Mouse (Mus musculus) neural tube, embryonic 14.5 days (tissue): ENCODE measurements around the gene Gm20716. TPM values are rescaled to one million over a fixed set of nuclear protein-coding genes. Genes with fewer than 3 reads are reported as not detected.

Source experiments
- ATAC-seq: fragments of 200-750 bp; cut with Nextera tagmentation; 2 replicates; pipeline ENCODE4 v1.8.0; 2017; ENCODE audit warnings: low read depth, mild to moderate bottlenecking, moderate TSS enrichment, moderate library complexity
- H3K27ac ChIP-seq: fragments of 300-500 bp; sonication (generic); 2 replicates; pipeline ENCODE4 v1.5.1; 2014; ENCODE audit warnings: low read depth, mild to moderate bottlenecking, control low read depth, low read length, moderate library complexity, mixed read lengths
- H3K27me3 ChIP-seq: fragments of 300-500 bp; sonication (generic); 2 replicates; pipeline ENCODE4 v1.6.1; 2014; ENCODE audit warnings: low read length; ENCODE audit not compliant: control insufficient read depth, insufficient read depth
- H3K36me3 ChIP-seq: fragments of 300-500 bp; sonication (generic); 2 replicates; pipeline ENCODE4 v1.6.1; 2014; ENCODE audit warnings: low read length, mixed read lengths; ENCODE audit not compliant: control insufficient read depth, insufficient read depth
- H3K4me1 ChIP-seq: fragments of 300-500 bp; sonication (generic); 2 replicates; pipeline ENCODE4 v1.6.1; 2014; ENCODE audit warnings: low read length; ENCODE audit not compliant: control insufficient read depth, insufficient read depth
- H3K4me2 ChIP-seq: fragments of 300-500 bp; sonication (generic); 2 replicates; pipeline ENCODE4 v1.6.1; 2014; ENCODE audit warnings: mild to moderate bottlenecking, low read depth, low read length, control low read depth
- H3K4me3 ChIP-seq: fragments of 300-500 bp; sonication (generic); 2 replicates; pipeline ENCODE4 v1.5.1; 2014; ENCODE audit warnings: low read depth, low read length, control low read depth, mixed read lengths
- H3K9ac ChIP-seq: fragments of 300-500 bp; sonication (generic); replicated peaks from 2 replicates; pipeline ENCODE4 v1.6.1; 2014; ENCODE audit warnings: low read depth, mild to moderate bottlenecking, control low read depth, low read length, mixed read lengths
- H3K9me3 ChIP-seq: fragments of 300-500 bp; sonication (generic); 2 replicates; pipeline ENCODE4 v1.6.1; 2016; ENCODE audit warnings: low read length; ENCODE audit not compliant: control insufficient read depth
- WGBS: fragments of 180-500 bp; shearing (Covaris S2); extraction: QIAGEN DNeasy Blood & Tissue Kit; methylation state at CpG from one replicate; pipeline ENCODE4 v1.1.7; 2014; 5-methylcytosine and 5-hydroxymethylcytosine counted together
- polyA plus RNA-seq: library from polyadenylated mRNA; unstranded; fragments of >200 nt; fragmentation: Nextera tagmentation; extraction: Ambion mirVana; gene quantifications from 2 replicates; pipeline ENCODE4 v1.2.1, GENCODE M21; 2014

Gm20716 gene
- polyA plus RNA-seq, 1 experiment from 2014 or later, result 31.3 TPM

DNA sequence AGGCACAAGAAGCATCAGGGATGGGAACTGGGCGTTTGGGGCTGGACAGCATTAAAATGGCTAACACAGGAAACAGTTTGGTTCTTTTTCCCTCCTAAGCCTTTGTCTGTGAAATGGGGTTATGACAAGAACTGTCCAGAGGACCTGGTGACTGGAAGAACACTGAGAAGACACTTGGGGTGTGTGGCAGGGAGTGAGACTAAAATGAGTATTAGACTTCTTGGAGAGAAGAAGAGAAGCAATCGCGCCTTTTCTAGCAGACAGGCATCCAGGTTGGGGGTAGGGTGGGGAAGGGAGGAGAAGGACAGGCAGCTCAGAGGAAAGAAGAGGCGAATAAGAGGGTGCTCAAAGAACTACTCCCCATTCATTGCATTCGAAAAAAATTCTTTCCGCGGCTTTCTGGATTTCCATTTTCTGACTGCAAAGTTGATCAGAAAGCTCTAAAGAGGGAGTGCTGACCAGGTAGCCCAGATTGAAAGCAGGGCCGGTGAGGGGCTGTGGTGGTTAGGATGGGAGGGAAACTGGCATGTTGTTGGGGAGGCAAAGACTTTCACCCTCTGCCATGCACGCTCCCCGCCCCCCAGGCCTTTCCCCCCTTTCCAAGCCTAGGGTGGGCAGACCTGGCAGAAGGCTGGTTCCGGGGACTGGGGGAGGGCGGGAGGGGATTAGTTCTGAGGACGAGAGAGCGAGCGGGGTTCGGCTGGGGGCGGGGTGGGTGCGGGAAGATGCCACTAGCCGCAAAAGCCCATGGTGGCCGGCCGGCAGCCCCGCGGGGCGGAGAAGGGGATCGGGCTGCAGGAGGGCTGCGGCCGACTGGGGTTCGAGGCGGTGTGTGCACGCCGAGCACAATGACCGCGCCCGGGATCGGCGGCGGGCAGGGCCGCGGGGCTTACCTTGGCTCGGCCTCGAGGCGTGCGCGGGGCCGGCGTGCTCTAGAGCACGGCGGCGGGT, 24.2 kb downstream of the Gm20716 start:
- peak; percentile 56 for ATAC-seq
- H3K4me1 ChIP-seq, result peaks cover 15% of the 10 kb centered on the region; the same call in 1 of the 2 replicates
- WGBS, result 0% methylated on average over 35 of the region's 49 CpGs
- H3K36me3 ChIP-seq, result peaks cover 5% of the 10 kb centered on the region; the same call in 1 of the 2 replicates
- peak overlapping the region; percentile 100 for H3K27ac ChIP-seq
- peak overlapping the region; percentile 97 for H3K4me3 ChIP-seq
- H3K4me2 ChIP-seq, result peak overlapping the region; percentile 58
- H3K9me3 ChIP-seq, result no peaks in the 10 kb centered on the region
- H3K27me3 ChIP-seq, result no peaks in the 10 kb centered on the region
- peak overlapping the region; percentile 100 for H3K9ac ChIP-seq

DNA sequence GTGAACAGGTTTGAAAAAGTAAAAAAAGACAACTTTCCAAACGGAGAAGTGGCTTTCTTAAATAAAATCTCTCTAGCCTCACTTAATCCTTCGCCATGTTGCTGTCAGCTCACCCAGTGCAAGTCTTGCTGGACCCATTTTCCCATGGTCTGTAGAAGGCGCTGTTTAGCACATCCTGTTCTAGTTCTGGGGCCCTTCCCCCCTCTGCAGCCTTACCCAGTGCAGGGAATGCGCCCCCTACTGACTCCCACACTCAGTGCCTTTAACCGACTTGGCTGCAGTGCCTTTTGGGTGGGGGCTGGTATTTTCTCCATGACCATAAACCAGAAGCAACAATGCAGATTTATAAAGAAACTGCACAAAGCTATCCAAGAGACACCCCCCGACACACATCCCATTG, 24.9 kb downstream of the Gm20716 start:
- Histone ChIP-seq H3K9me3 (no peaks in the 10 kb centered on the region), H3K9ac (peak overlapping the region; percentile 100), H3K27ac (peak overlapping the region; percentile 100), H3K4me3 (peak overlapping the region; percentile 97), H3K27me3 (no peaks in the 10 kb centered on the region), H3K4me1 (peaks cover 21% of the 10 kb centered on the region; the same call in 1 of the 2 replicates), H3K36me3 (peaks cover under 1% of the 10 kb centered on the region; the same call in 1 of the 2 replicates), H3K4me2 (peak overlapping the region; percentile 58)
- WGBS, result 9% methylated on average over 6 of the region's 6 CpGs
- peak; percentile 50; the same call in 1 of the 2 replicates for ATAC-seq

GRCm38 (mm10) chr2:168204476-168204999, 25.6 kb downstream of the Gm20716 start:
- H3K9ac ChIP-seq, result no peak overlapping the region
- no peaks in the 10 kb centered on the region for H3K9me3 ChIP-seq
- 84% methylated on average over 8 of the region's 8 CpGs for WGBS
- peaks cover 25% of the 10 kb centered on the region for H3K4me1 ChIP-seq
- no peak for ATAC-seq
- H3K4me2 ChIP-seq, result peak overlapping the region; percentile 58
- no peaks in the 10 kb centered on the region for H3K27me3 ChIP-seq
- H3K27ac ChIP-seq, result no peak overlapping the region
- H3K36me3 ChIP-seq, result no peaks in the 10 kb centered on the region
- peak overlapping the region; percentile 97 for H3K4me3 ChIP-seq

GRCm38 (mm10) chr2:168200014-168200691, 30.0 kb downstream of the Gm20716 start:
- Histone ChIP-seq H3K27me3 (no peaks in the 10 kb centered on the region), H3K36me3 (no peaks in the 10 kb centered on the region), H3K9ac (no peak overlapping the region), H3K4me3 (no peak overlapping the region), H3K27ac (no peak overlapping the region), H3K4me2 (no peak overlapping the region), H3K4me1 (peaks cover 51% of the 10 kb centered on the region), H3K9me3 (no peaks in the 10 kb centered on the region)
- WGBS, result 87% methylated on average over 5 of the region's 5 CpGs
- ATAC-seq, result no peak

- Histone ChIP-seq H3K27ac (no peak overlapping the region), H3K36me3 (no peaks in the 10 kb centered on the region), H3K9ac (no peak overlapping the region), H3K9me3 (no peaks in the 10 kb centered on the region), H3K4me2 (no peak overlapping the region), H3K4me1 (peaks cover 51% of the 10 kb centered on the region), H3K4me3 (no peak overlapping the region), H3K27me3 (no peaks in the 10 kb centered on the region)
- 86% methylated on average over 4 of the region's 4 CpGs for WGBS
- no peak for ATAC-seq
Observed at GRCm38 (mm10) chr2:168199476-168199875, 30.7 kb downstream of the Gm20716 start.

GRCm38 (mm10) chr2:168198421-168198820, 31.7 kb downstream of the Gm20716 start:
- 87% methylated on average over 1 of the region's 1 CpGs for WGBS
- no peaks in the 10 kb centered on the region for H3K27me3 ChIP-seq
- H3K36me3 ChIP-seq, result no peaks in the 10 kb centered on the region
- H3K9ac ChIP-seq, result no peak overlapping the region
- H3K4me1 ChIP-seq, result peaks cover 47% of the 10 kb centered on the region
- H3K9me3 ChIP-seq, result no peaks in the 10 kb centered on the region
- H3K4me3 ChIP-seq, result no peak overlapping the region
- H3K27ac ChIP-seq, result no peak overlapping the region
- ATAC-seq, result no peak
- H3K4me2 ChIP-seq, result no peak overlapping the region

- Histone ChIP-seq H3K4me2 (no peak overlapping the region), H3K27ac (no peak overlapping the region), H3K4me1 (peaks cover 41% of the 10 kb centered on the region), H3K9ac (no peak overlapping the region), H3K9me3 (no peaks in the 10 kb centered on the region), H3K27me3 (no peaks in the 10 kb centered on the region), H3K4me3 (no peak overlapping the region), H3K36me3 (no peaks in the 10 kb centered on the region)
- 32% methylated on average over 2 of the region's 2 CpGs for WGBS
- ATAC-seq, result no peak
Observed at GRCm38 (mm10) chr2:168195721-168196120, 34.4 kb downstream of the Gm20716 start.

DNA sequence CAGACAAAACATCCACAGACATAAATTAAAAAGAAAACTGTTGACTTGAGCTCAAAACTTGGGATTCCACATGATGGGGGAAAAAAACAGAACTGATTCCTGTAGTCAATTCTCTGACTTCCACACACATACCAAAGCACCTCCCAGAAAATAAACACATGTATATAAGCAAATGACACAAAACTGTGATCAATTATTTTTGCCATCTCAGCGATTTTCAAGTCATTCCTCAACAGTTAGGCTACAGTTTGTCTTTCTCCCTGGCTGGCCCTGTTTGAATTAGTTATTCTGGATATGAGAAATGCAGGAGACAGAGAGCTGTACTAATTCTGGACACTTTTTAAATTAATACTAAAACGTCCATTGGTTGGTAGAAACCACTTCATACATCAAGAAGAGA, 36.5 kb downstream of the Gm20716 start:
- WGBS, result 84% methylated on average over 2 of the region's 2 CpGs
- H3K4me3 ChIP-seq, result no peak overlapping the region
- H3K9me3 ChIP-seq, result no peaks in the 10 kb centered on the region
- peaks cover 26% of the 10 kb centered on the region; the same call in 1 of the 2 replicates for H3K4me1 ChIP-seq
- no peaks in the 10 kb centered on the region for H3K36me3 ChIP-seq
- no peak overlapping the region for H3K27ac ChIP-seq
- H3K9ac ChIP-seq, result no peak overlapping the region
- no peak for ATAC-seq
- no peak overlapping the region for H3K4me2 ChIP-seq
- H3K27me3 ChIP-seq, result no peaks in the 10 kb centered on the region
